Mouse (Mus musculus) MEL (cell line): ENCODE measurements around the gene Col6a3.

Source experiments
- CTCF ChIP-seq, 3 experiments: IDR thresholded peaks in 2 of 3; conservative IDR thresholded peaks in 1 of 3; 2 replicates each; pipeline ENCODE4 v1.5.1; 2011 to 2012; ENCODE audit warnings: low read length in 3 of 3, low read depth in 2 of 3, mild to moderate bottlenecking in 2 of 3, improper control_type of control experiment in 1 of 3, inconsistent platforms in 1 of 3, mixed read lengths in 1 of 3, moderate library complexity in 1 of 3; ENCODE audit not compliant: control insufficient read depth in 1 of 3, insufficient read depth in 1 of 3, poor library complexity in 1 of 3, severe bottlenecking in 1 of 3
- ZKSCAN1 ChIP-seq: IDR thresholded peaks from 2 replicates; pipeline ENCODE4 v1.6.1; 2012; ENCODE audit warnings: low read depth, mild to moderate bottlenecking, inconsistent platforms, low read length, improper control_type of control experiment, moderate library complexity

DNA sequence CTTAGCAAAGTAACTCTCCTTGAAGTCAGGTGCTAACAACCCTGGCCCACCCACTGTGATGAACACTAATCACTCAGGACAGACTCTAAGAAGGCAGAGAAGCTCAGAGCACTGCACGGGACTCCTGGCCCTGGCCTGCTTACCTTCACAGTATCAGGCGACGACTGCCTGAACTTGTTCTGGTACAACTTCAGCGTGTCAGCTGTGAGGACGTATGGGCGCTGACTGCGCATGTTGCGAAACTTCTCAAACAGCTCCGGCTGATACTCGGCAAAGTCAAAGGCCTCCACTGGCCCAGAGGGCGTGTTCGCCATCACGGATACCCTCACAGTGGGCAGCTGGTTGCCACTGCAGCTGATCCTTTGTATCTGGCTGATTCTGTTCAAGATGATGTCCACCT lies 42.7 kb downstream of the Col6a3 start:
- no peak for TF ChIP-seq ZKSCAN1
- no peak for TF ChIP-seq CTCF (IDR thresholded peaks at IDR 0.05 in 2 of 3, conservative IDR thresholded peaks at IDR 0.05 in 1 of 3; ENCODE audit: control insufficient read depth in 1 of 3, insufficient read depth in 1 of 3, low read depth in 2 of 3, low read length in 3 of 3, poor library complexity in 1 of 3, severe bottlenecking in 1 of 3)
